Mouse (Mus musculus) cerebellum, adult 9-10 months (tissue): Measurements from ENCODE around the gene Ugt3a2.

Experiments used
- DNase-seq: peaks from one replicate; pipeline ENCODE4 v3.0.0; 2022

Ugt3a2 gene

DNA sequence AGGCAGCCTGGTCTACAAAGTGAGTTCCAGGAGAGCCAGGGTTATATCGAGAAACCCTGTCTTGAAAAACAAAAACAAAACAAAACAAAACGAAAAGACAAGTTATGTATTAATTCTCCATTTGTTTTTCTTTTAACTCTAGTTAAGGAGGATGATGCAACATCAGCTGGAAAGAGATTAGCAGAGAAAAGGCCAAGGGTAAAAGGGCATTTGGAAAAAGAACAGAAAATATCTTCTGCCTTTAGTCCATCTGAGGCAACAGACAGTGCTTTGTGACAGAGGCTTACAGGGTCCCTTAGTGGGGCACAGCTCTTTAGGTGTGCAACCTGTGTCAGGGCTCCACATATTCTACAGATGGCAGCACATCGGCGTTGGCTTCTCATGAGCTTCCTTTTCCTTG lies at the start of gene Ugt3a2:
Ugt3a2 (plus strand) TSS at position 210 of the 400 bp plus-strand sequence.
- no peak for DNase-seq

GRCm38 (mm10) chr15:9289660-9290059 lies 45.7 kb upstream of the Ugt3a2 start:
- no peak for DNase-seq

GRCm38 (mm10) chr15:9305978-9306692 lies 29.2 kb upstream of the Ugt3a2 start:
- DNase-seq = no peak

- no peak for DNase-seq
Observed at GRCm38 (mm10) chr15:9334596-9334995, 754 bp upstream of the Ugt3a2 start.

DNA sequence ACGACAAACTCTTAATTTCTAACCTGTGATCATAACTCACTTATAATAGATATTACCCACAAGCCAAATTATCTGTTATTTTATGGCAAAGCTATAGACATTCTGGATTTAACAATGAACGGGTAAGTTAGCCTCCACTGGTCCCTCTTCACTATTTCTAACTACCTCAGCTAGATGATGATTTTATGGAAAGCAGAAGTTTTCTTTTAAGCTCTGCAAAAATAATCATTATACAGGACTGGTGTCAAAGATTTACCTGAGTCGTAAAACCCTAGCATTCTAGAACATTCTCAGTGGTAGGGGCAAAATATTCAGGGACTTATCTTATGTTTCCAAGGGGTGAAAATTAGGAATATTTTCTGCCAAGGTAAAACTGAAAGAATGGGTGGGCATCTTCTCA lies 1.3 kb downstream of the Ugt3a2 start:
- DNase-seq = no peak

- no peak for DNase-seq
Observed at GRCm38 (mm10) chr15:9337021-9337420, 1.7 kb downstream of the Ugt3a2 start.

DNA sequence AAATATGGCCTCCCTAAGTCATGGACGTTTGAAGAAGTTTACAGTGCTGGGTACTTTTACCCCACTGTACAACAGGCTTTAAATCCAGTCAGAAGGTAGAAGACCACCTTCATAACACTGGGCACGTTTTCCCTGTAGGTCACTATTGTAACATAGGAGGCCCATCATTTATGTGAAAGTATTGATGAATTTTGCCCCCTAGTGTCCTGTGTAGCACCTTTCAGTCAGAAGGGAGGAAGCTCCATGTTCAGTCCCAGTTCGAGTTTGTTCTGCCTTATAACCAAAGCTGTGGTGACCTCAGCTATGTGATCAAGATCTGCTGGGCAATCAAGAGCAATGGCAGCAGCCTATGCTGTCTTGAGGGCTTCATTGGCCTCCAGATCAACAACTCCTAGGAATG lies 13.4 kb downstream of the Ugt3a2 start:
- no peak for DNase-seq

- no peak for DNase-seq
Observed at GRCm38 (mm10) chr15:9362801-9363200, 27.5 kb downstream of the Ugt3a2 start.

- no peak for DNase-seq
Observed at GRCm38 (mm10) chr15:9368774-9369173, 33.4 kb downstream of the Ugt3a2 start.

- no peak for DNase-seq
Observed at GRCm38 (mm10) chr15:9376281-9376680, 40.9 kb downstream of the Ugt3a2 start.

DNA sequence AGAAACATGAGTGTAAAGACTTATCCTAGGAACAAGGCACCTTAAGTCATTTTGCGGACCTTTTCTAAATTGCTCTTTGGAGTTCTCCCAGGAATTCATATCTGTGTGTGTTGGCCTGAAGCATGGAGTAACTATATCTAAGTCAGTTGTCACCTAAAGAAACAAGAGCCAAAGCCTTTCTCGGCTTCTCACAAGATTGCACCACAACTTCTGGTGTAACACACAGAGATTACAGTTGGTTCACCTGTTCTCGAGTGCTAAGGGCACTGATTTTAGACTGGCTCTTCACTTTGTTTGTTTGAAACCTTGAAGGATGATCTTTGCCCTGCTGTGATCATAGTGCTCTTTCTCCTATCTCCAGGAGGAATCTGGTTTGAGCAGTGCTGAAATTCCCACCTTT lies 74.1 kb downstream of the Ugt3a2 start:
- no peak for DNase-seq
